Mouse (Mus musculus) gastrocnemius, adult 2 months (tissue): ENCODE results near the gene Mrtfa. TPM values are rescaled to one million over a fixed set of nuclear protein-coding genes. Genes with fewer than 3 reads are reported as not detected.

Experiments
- DNase-seq: peaks from one replicate; pipeline ENCODE4 v3.0.0; 2022
- H3K27ac ChIP-seq: fragments of 200-600 bp; 2 replicates; pipeline ENCODE4 v1.8.1; 2022; ENCODE audit warnings: mild to moderate bottlenecking
- H3K4me3 ChIP-seq: fragments of 200-600 bp; 2 replicates; pipeline ENCODE4 v1.8.1; 2022; ENCODE audit warnings: mild to moderate bottlenecking, moderate library complexity
- CTCF ChIP-seq: fragments of 200-600 bp; IDR thresholded peaks from 2 replicates; pipeline ENCODE4 v1.8.1; 2022; ENCODE audit warnings: antibody characterized with exemption, mild to moderate bottlenecking, moderate library complexity
- intact Hi-C: fragments of 180-260 bp; cut with DNase I; formaldehyde crosslinking; loops from one replicate; pipeline ENCODE4 v1.15.1; 2025
- total RNA-seq, 2 experiments: library from RNA; stranded (reverse); gene quantifications; 2 replicates each; pipeline ENCODE4 v1.2.3; 2021

The Mrtfa gene
- total RNA-seq, 2 experiments from 2014 or later, result 18.8 to 28.1 TPM

- no peak for TF ChIP-seq CTCF
- Histone ChIP-seq H3K4me3 (no peak overlapping the region), H3K27ac (no peak overlapping the region)
- intact Hi-C loops, result loop anchor here (10.0 kb wide), 1 partner anchor 478 kb away; the partner anchor contains the start of gene Tnrc6b
- no peak for DNase-seq
Measured at GRCm38 (mm10) chr15:81192858-81193257, 2.3 kb upstream of the Mrtfa start.

DNA sequence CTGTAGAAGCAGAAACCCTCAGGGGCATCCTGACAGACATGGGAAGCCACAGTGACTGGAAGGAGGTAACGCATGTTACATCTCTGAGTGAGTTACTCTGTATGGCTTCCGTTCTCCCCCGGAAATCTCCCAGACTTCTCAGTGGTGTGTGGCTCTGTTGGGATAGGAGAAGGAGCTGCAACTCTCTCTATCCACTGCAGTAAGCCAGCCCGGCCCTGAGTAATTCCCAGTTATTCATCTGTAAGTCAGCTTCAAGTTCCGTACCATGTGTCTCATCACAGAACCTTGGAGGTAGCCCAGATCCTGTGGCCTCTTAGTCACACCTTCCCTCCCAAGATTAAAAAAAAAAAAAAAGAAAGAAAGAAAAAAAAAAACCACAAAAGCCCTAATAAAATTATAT lies 1.8 kb upstream of the Mrtfa start:
- Histone ChIP-seq H3K4me3 (no peak overlapping the region), H3K27ac (no peak overlapping the region)
- no peak for TF ChIP-seq CTCF
- no peak for DNase-seq
- intact Hi-C loops, result loop anchor here (10.0 kb wide), 1 partner anchor 478 kb away; the partner anchor contains the start of gene Tnrc6b

DNA sequence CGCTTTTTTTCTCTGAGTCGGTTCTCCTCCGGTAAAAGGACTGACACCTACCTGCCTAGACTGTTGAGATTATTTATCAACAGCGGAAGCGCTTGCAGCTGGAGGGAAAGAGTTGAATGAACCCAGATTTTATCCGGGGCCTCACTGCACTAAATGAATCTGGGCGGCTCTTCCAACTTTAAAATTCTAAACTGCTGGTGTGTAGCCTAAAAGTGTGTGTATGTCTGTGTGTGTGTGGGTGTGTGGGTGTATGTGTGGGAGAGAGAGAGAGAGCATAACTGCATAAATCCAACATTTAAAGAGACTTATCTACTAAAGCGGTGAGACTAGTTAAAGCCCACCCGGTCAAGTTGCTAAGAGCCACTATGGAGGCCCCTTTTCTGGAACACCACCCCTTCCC lies 746 bp upstream of the Mrtfa start:
- H3K27ac ChIP-seq, result peak overlapping the region; percentile 95
- no peak for TF ChIP-seq CTCF
- intact Hi-C loops, result loop anchor here (10.0 kb wide), 1 partner anchor 477 kb away; the partner anchor contains the start of gene Tnrc6b
- DNase-seq, result no peak
- peak overlapping the region; percentile 92 for H3K4me3 ChIP-seq

- peak overlapping the region; percentile 89 for H3K27ac ChIP-seq
- intact Hi-C loops, result loop anchor here (10.0 kb wide), 1 partner anchor 475 kb away; the partner anchor contains the start of gene Tnrc6b
Measured at GRCm38 (mm10) chr15:81190011-81190629, 437 bp downstream of the Mrtfa start.

GRCm38 (mm10) chr15:81189061-81189460 lies 1.5 kb downstream of the Mrtfa start:
- DNase-seq, result peak; percentile 56
- no peak for TF ChIP-seq CTCF
- Histone ChIP-seq H3K27ac (peak overlapping the region; percentile 64), H3K4me3 (peak overlapping the region; percentile 92)
- intact Hi-C loops, result no loop called here

More at GRCm38 (mm10) chr15:81190011-81190629, 437 bp downstream of the Mrtfa start:
- TF ChIP-seq CTCF, result no peak
- H3K4me3 ChIP-seq, result peak overlapping the region; percentile 92
- DNase-seq, result no peak

DNA sequence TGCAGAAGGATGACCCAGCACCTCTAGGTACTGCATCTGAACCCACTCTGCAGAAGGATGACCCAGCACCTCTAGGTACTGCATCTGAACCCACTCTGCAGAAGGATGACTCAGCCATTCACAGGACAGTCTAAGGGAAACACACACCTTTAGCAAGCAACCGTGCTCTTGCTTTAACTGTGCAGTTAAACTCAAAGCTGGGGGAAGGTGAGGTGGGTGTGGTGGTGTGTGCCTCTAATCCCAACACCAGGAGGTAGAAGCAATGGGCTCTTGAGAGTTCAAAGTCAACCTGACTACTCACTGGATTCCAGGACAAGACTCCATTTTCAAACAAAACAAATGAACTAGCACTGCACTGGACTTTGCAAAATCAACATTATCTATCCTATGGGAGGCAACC lies 5.6 kb downstream of the Mrtfa start:
- intact Hi-C loops, result no loop called here
- H3K27ac ChIP-seq, result no peak overlapping the region
- no peak for TF ChIP-seq CTCF
- DNase-seq, result no peak
- H3K4me3 ChIP-seq, result no peak overlapping the region

- intact Hi-C loops, result no loop called here
- DNase-seq, result no peak
- H3K4me3 ChIP-seq, result no peak overlapping the region
- H3K27ac ChIP-seq, result peak overlapping the region; percentile 9; the same call in 1 of the 2 replicates
- TF ChIP-seq CTCF, result no peak
Measured at GRCm38 (mm10) chr15:81181233-81181632, 9.3 kb downstream of the Mrtfa start.

DNA sequence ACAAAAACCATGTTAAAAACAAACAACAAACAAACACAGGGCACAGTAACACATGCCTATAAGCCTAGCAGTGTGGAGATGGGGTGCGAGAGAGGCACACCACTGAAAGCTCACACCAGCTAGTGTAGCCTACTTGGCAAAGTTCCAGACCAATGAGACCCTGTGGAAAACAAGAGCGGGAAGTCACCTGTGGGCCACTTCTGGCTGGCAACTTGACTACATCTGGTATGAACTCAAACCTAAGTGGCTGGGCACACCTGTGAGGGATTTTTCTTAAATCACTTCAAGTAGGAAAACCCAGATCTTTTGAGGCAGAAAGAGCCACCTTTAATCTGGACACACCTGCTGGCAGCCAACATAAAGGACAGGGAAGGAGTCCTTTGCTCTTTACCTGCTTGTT lies 11.0 kb downstream of the Mrtfa start:
- Histone ChIP-seq H3K4me3 (no peak overlapping the region), H3K27ac (no peak overlapping the region)
- TF ChIP-seq CTCF, result no peak
- intact Hi-C loops, result no loop called here
- no peak for DNase-seq

DNA sequence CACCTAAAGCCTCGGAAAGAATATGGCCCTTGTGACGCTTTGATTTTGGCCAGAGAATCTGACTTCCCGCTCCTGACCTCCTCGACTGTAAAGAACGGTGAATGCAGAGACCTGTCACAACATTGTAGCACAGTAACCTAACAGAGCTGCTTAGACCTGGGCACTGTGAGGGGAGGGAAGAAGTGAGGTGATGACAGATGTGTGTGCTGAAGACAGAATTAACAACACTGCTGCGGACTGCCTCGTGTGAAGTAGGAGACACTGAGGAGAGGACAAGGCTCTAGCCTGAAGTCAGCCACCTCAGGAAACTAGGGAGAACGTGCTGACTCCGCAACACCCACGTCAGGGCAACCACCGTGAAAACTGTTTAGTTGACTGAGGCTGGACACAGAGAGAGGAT lies 11.9 kb downstream of the Mrtfa start:
- Histone ChIP-seq H3K27ac (no peak overlapping the region), H3K4me3 (no peak overlapping the region)
- intact Hi-C loops, result no loop called here
- TF ChIP-seq CTCF, result no peak
- no peak for DNase-seq

GRCm38 (mm10) chr15:81177860-81178259 lies 12.7 kb downstream of the Mrtfa start:
- TF ChIP-seq CTCF, result no peak
- DNase-seq, result no peak
- H3K27ac ChIP-seq, result no peak overlapping the region
- intact Hi-C loops, result no loop called here
- no peak overlapping the region for H3K4me3 ChIP-seq

- no peak for TF ChIP-seq CTCF
- no peak for DNase-seq
- H3K4me3 ChIP-seq, result no peak overlapping the region
- intact Hi-C loops, result no loop called here
- H3K27ac ChIP-seq, result no peak overlapping the region
Measured at GRCm38 (mm10) chr15:81175633-81176032, 14.9 kb downstream of the Mrtfa start.

DNA sequence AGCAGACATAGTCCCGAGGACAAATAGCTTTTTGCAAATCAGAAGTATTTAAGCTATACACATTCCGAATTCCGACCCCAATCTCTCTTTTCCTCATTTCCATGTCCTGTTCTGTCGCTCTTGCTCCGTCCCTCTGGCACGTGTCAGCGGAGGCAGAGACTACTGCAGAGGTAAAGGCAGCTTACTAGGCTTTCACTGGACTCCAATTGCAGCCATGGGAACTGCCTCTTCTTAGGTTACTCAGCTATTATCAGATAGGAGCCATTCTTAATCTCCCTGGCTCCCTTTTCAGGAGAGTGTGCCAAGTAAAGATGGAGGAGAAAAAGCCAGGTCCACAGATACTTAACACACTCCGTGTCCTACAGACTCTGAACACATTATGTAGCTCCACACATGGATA lies 18.3 kb downstream of the Mrtfa start:
- TF ChIP-seq CTCF, result no peak
- Histone ChIP-seq H3K27ac (no peak overlapping the region), H3K4me3 (no peak overlapping the region)
- intact Hi-C loops, result no loop called here
- no peak for DNase-seq

DNA sequence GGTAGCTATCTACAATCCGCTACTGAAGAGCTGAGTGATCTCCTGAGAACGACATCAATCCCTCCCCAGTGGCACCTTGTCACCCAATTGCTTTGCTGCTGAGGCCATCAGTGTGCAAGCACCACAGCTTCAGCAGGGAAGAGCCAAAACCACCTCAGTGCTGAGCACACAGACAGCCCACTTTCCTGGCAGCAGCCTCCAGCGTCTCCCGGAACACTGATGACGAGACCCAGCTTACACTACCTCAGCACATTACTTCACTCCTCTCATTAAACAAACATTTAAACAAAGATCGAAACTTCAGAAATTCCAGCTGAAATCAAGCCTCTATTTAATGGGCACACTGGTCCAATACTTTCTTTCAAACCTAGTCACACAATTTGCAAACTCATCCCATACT lies 21.8 kb downstream of the Mrtfa start:
- intact Hi-C loops, result loop anchor here (5.0 kb wide), 1 partner anchor 41 kb away; no protein-coding TSS in a partner anchor
- no peak overlapping the region for H3K4me3 ChIP-seq
- H3K27ac ChIP-seq, result peak overlapping the region; percentile 3; the same call in 1 of the 2 replicates
- peak; percentile 36 for DNase-seq
- TF ChIP-seq CTCF, result no peak

GRCm38 (mm10) chr15:81167831-81168230 lies 22.7 kb downstream of the Mrtfa start:
- Histone ChIP-seq H3K4me3 (no peak overlapping the region), H3K27ac (no peak overlapping the region)
- no peak for DNase-seq
- no peak for TF ChIP-seq CTCF
- intact Hi-C loops, result loop anchor here (5.0 kb wide), 1 partner anchor 41 kb away; no protein-coding TSS in a partner anchor
